Mouse (Mus musculus) heart, postnatal 4 days (tissue): ENCODE results near the gene BC048671. TPM values are rescaled to one million over a fixed set of nuclear protein-coding genes. Genes with fewer than 3 reads are reported as not detected.

ENCODE experiments used
- DNase-seq: peaks from one replicate; pipeline ENCODE4 v3.0.0; 2021
- total RNA-seq, 2 experiments: library from RNA; stranded (reverse); gene quantifications; 2 replicates each; pipeline ENCODE4 v1.2.3; 2021

The BC048671 gene
- not detected for total RNA-seq

GRCm38 (mm10) chr6:90300919-90301318 is at the start of gene BC048671:
TSS of gene BC048671 (plus strand) at chr6:90301219.
- DNase-seq: no peak

DNA sequence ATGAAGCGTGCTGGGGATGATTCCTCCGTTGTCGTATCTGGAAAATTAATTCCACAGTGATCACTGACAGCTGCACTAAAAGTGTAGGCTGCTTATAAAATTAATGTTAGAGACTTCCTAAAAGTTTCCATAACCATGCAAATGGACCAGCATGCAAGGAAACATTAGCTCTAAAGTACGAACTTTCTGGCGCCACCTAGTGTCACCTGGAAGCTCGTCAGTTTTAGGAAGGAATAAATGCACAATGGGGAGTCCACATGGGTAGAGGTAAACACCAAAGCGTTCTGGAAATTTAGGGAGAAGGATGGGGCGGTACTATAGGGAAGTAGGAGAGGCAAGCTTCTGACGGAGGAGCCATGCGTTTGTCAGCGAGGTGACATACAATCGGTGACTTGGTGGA is 12.8 kb upstream of the BC048671 start:
- peak; percentile 22 for DNase-seq

- no peak for DNase-seq
Observed at GRCm38 (mm10) chr6:90306315-90306975, 5.4 kb downstream of the BC048671 start.

DNA sequence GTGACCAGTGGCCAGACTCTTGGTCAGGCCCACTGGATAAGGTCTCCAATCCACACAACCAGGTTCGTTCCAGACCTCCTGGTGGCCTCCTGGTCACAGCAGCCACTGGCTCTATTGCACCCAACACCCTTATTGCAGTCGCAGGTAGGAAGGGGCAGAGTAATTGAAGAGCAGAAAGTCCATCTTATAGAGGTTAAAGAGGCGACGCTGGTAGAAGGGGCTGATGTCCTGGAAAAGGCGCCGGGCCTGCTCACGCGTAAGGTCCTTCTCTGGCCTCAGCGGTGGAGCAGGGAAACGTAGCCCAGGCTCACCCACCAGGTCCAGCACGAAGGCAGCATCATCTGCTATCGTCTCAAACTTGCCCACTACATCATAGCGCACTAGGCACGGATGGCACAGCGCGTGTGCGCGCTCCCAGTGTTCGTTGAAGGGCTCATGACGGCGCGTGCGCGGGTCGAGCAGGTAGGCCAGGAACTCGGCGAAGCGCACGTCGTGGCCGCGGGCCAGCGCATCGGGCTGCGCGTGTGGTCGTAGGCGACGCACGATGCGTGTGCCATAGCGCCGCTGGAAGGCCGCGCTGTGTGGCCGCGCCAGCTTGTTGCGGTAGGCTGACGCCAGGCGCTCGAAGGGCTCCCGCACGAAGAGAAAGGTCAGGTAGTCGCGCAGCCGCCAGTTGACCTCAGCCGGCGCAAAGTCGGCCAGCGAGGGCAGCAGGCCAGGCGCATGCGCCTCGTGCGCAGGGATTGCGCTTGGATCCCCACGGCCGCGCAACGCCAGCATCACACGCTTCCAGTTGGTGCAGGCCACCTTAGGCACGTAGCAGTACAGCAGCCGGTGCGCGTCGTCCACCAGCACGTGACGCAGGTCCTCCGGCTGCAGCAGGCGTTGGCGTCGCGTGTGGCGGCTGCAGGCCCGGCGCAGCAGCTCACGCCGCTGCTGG is 8.1 kb downstream of the BC048671 start:
- DNase-seq: peak; percentile 2

DNA sequence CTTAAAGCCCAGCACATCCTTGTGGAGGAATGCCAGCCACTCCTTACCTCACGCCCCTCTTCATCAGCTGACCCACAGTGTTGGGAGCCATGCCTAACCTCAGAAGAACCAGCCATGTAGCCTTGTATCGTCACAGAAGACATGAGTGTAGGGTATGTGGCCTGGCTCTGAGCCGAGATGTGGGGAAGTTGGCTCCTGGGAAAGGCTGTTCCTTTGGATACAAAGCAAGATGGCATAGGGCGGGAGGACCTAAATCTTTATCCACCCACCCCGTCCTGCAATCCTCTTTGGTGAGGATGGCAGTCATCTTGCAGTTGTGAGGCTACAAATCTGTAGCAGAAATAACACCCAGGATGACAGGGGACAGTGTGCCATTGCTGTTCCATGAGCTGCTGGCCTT is 14.9 kb downstream of the BC048671 start:
- no peak for DNase-seq

DNA sequence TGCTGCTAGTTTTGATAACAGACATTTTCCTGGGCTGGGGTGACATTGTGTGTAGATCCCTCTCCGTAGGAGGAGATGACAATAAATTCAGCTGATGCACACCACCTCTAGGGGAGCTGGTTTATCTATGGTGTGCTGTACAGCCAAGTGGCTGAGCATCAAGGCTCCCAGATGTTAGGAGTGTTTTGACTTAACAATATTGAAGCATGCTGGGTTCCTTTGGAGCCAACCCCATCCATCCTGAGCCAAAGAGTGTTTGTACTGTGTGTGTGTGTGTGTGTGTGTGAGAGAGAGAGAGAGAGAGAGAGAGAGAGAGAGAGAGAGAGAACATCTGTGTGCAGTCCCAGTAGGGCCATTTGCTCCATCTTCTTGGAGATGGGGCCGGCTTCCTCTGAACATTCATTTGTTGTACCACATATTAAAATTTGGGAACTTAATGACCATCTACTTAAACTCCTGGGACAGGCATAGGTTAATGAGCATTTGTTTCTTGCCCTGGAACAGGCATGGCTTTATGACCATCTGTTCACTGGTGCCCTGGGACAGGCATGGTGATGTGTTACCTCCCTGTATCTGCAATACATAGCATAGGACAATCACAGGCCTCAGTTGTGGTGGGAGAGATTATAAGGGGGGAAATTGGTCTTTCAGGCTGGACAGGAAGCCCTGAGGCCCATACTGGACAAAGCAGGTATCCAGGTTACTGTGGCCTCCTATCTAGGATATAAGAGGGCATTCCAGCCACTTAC is 16.7 kb downstream of the BC048671 start:
- DNase-seq: no peak

- no peak for DNase-seq
Observed at GRCm38 (mm10) chr6:90319019-90319418, 18.0 kb downstream of the BC048671 start.

DNA sequence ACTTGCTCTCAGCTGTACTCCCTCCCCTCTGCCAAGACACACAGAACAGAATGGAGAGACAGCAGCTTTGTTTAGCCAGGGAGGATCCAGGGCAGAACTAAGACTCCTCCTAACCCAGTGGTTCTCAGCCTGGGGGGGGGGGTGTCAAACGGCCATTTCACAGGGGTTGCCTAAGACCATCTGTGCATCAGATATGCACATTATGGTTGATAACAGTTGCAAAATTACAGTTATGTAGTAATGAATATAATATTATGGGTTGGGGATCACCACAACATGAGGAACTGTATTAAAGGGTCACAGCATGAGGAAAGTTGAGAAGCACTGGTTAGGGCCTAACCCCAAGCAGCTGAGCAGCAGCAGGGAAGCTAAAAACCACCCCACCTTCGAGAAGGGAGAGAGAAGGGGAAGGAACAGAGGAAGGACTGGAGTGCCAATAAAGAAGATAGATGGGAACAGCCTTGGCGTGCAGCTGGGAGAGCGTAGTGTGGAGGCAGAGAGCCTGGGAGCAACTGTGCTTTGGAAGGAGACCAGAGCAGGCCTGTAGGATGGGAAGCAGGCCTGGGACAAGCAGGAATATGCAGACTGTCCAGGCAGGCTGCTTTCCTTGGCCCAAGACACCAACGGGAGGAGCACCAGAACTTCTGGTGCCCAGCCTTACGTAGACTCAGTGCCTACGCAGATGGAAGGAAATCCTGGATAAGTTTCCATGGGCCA is 18.6 kb downstream of the BC048671 start:
- peak; percentile 26 for DNase-seq

DNA sequence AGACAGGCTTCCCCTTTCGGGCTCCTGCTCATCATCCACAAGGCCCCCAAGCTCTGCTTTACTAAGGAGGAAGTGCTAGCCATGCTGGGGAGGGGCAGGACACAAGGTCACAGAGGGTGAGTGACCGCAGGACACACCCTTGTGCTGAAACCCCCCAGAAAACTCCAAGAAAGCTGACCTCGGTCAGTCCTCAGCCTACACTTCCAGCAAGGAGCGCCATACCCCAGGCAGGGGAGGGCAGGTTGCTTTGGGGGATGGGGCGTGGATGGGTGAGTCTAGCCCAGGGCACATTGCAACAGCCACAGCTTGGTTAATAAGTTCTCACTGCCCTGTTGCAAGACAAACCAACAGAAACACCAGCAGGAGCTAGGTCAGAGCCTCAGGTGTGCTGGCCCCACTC is 19.4 kb downstream of the BC048671 start:
- no peak for DNase-seq

GRCm38 (mm10) chr6:90321811-90322210 is 20.8 kb downstream of the BC048671 start:
- no peak for DNase-seq

DNA sequence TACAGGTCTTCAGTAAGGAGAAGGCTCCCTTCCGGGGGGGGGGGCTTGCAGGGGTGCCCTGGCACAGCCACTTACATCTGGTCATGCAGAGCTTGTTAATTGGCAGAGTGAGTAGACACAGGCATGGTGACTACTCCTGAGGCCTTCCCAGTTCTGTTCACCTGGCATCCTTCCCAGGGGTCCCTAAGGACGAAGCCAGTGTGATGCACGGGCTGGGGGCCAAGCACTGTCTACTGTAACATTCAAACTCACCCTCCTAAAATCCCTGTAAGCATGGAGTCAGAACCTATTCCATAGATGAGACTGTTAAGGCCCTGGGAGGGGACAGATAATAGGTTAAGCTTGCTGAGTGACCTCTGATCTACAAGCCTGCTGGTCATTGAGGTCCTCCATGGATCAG is 23.0 kb downstream of the BC048671 start:
- peak; percentile 13 for DNase-seq

- no peak for DNase-seq
Observed at GRCm38 (mm10) chr6:90324463-90324862, 23.4 kb downstream of the BC048671 start.

DNA sequence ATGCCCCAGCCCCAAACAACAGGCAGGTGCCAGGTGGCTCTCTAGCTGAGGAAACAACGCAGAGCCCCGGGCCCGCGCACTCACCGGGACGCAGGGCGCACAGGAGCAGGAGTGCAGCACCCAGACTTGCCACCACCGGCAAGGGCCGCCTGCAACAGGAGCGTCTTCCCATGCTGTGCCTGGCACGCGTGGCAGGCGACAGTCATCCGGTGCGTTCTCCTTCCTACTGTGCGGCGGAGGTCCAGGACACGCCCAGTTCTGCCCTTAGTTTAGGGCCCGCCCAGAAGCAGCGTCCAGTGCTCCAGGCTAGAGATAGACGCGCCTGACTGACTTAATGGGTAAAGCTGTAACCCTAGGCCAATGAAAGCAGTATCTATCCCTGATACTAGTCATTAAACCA is 24.0 kb downstream of the BC048671 start, which contains the start of gene Chst13:
TSS of gene Chst13 (minus strand) at position 195 of the 400 bp plus-strand sequence.
- peak; percentile 29 for DNase-seq

DNA sequence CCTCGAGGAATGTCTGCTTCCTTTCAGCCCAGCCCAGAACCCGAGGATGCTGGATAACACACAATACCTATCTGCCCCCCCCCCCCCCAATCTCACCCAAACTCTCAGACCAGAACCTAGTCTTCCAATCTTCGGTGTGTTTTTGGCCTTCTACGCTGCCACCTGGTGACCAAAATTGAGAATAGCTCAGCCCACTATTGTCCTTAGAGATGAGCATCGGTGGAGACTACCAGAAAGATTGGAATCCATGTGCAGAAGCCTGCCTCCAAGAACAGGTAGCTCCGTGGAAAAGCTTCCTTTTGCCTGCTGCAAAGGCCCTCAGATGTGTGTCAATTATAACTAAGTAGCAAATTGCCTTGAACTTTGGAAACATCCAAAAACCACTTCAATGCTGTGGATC is 26.7 kb downstream of the BC048671 start:
- peak; percentile 27 for DNase-seq

GRCm38 (mm10) chr6:90329953-90330352 is 28.9 kb downstream of the BC048671 start:
- DNase-seq: peak; percentile 70

- DNase-seq: no peak
Observed at GRCm38 (mm10) chr6:90332561-90333425, 31.8 kb downstream of the BC048671 start, which contains the start of gene Uroc1. TSS of gene Uroc1 (plus strand) at chr6:90333284.

GRCm38 (mm10) chr6:90334244-90334643 is 33.2 kb downstream of the BC048671 start:
- no peak for DNase-seq

DNA sequence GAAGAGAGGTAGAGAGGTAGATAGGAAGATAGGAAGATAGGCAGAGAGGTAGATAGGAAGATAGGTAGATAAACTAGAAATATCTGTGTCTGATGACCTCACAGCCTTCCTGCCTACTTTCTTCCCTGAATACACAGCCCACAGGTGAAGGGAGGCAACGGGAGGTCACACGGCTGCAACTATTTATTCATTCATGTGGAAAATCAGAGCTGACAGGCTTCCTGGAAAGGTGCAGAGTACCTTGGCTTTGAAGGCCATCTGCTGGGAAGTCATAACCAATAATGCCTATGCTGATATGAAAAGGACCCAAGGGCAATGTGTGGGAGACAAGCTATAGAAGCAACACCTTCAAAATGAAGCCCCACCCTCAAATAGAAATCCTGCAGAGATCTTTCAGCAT is 41.3 kb downstream of the BC048671 start:
- DNase-seq: no peak

DNA sequence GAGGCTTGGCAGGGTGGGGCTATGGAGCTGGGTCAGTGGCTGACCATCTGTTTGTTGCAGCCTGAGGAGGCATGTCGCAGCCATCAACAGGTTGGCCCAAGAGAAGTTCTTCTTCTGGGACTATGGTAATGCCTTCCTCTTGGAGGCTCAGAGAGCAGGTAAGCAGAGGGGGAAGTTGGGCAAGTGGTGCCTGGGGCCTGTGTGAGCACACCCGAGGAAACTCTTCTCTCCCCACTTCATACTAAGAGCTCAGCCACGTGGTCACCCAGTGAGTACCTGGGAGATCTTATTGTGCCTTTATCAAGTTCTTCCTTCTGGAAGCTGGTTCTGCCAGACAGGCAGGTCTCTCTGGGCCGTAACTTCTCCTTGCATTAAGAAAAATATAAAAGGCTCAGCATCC is 46.2 kb downstream of the BC048671 start:
- no peak for DNase-seq

- DNase-seq: no peak
Observed at GRCm38 (mm10) chr6:90348500-90348899, 47.5 kb downstream of the BC048671 start.

GRCm38 (mm10) chr6:90350011-90350410 is 49.0 kb downstream of the BC048671 start:
- no peak for DNase-seq
